Mouse (Mus musculus) midbrain, embryonic 13.5 days (tissue): Measurements from ENCODE around the gene Aaas. TPM values are rescaled to one million over a fixed set of nuclear protein-coding genes. Genes with fewer than 3 reads are reported as not detected.

Source experiments
- ATAC-seq: fragments of 200-750 bp; cut with Nextera tagmentation; 2 replicates; pipeline ENCODE4 v1.8.0; 2017; ENCODE audit warnings: mild to moderate bottlenecking, moderate TSS enrichment, moderate library complexity
- H3K27ac ChIP-seq: fragments of 300-500 bp; sonication (generic); 2 replicates; pipeline ENCODE4 v1.5.1; 2015; ENCODE audit warnings: inconsistent platforms, mild to moderate bottlenecking, moderate library complexity
- H3K27me3 ChIP-seq: fragments of 300-500 bp; sonication (generic); 2 replicates; pipeline ENCODE4 v1.6.1; 2015; ENCODE audit warnings: mild to moderate bottlenecking, inconsistent platforms
- H3K36me3 ChIP-seq: fragments of 300-500 bp; sonication (generic); 2 replicates; pipeline ENCODE4 v1.6.1; 2015; ENCODE audit warnings: mild to moderate bottlenecking, inconsistent platforms
- H3K4me1 ChIP-seq: fragments of 300-500 bp; sonication (generic); replicated peaks from 2 replicates; pipeline ENCODE4 v1.6.1; 2015; ENCODE audit warnings: inconsistent platforms
- H3K4me2 ChIP-seq: fragments of 300-500 bp; sonication (generic); replicated peaks from 2 replicates; pipeline ENCODE4 v1.6.1; 2015; ENCODE audit warnings: moderate library complexity, mild to moderate bottlenecking, inconsistent platforms
- H3K4me3 ChIP-seq: fragments of 300-500 bp; sonication (generic); replicated peaks from 2 replicates; pipeline ENCODE4 v1.5.1; 2015; ENCODE audit warnings: mild to moderate bottlenecking, inconsistent platforms
- H3K9ac ChIP-seq: fragments of 300-500 bp; sonication (generic); replicated peaks from 2 replicates; pipeline ENCODE4 v1.6.1; 2015; ENCODE audit warnings: mild to moderate bottlenecking, inconsistent platforms
- H3K9me3 ChIP-seq: fragments of 300-500 bp; sonication (generic); 2 replicates; pipeline ENCODE4 v1.6.1; 2016; ENCODE audit warnings: mild to moderate bottlenecking, inconsistent platforms
- WGBS: fragments of 180-500 bp; shearing (Covaris S2); methylation state at CpG from one replicate; pipeline ENCODE4 v1.1.7; 2015; 5-methylcytosine and 5-hydroxymethylcytosine counted together
- polyA plus RNA-seq: library from polyadenylated mRNA; unstranded; fragments of >200 nt; fragmentation: Nextera tagmentation; extraction: Ambion mirVana; gene quantifications from 2 replicates; pipeline ENCODE4 v1.2.1, GENCODE M21; 2015

The Aaas gene
- polyA plus RNA-seq, 1 experiment from 2014 or later: 44.1 TPM

GRCm38 (mm10) chr15:102377163-102377543 is 26.6 kb upstream of the Aaas start:
- Histone ChIP-seq H3K9me3 (no peaks in the 10 kb centered on the region), H3K36me3 (no peaks in the 10 kb centered on the region), H3K4me3 (peak overlapping the region; percentile 60), H3K9ac (peak overlapping the region; percentile 75), H3K27ac (peak overlapping the region; percentile 76), H3K27me3 (peaks cover 8% of the 10 kb centered on the region; the same call in 1 of the 2 replicates), H3K4me2 (peak overlapping the region; percentile 96), H3K4me1 (peaks cover 19% of the 10 kb centered on the region)
- WGBS: 1% methylated on average over 7 of the region's 7 CpGs
- peak; percentile 47 for ATAC-seq

DNA sequence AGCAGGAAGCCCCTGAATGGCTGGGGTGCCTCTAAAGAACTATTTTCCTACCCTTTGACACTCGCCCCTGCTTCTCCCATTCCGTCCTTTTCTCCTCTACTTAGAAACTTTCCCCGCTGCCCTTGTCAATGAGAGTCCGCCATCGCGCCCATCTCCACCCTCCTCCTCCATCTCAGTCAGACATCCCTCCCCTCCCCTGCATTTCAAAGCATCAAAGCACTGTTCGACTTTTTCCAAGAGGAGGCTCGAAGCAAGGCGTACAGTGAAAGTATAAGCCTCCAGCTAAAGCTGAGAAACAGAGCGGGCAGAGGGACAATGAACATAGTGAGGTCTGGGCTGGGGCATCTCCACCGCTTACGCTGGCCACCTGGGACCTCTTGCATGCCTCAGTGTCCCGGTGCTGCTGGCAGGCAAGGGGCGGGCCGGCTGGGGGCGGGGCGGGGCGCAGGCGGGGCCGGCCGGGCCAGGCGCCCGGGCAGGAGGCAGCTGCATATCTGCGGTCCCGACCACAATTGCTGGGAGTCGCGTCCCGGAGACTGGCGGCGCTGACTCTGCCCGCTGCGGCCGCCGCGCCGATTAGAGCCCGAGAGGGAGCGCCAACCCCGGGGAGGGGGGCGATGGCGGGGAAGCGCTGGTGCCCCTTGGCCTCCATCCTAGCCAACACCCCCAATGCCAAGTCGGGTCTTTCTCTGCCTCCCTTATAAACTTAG is 26.0 kb upstream of the Aaas start:
- H3K27me3 ChIP-seq: peaks cover 12% of the 10 kb centered on the region; the same call in 1 of the 2 replicates
- no peaks in the 10 kb centered on the region for H3K9me3 ChIP-seq
- ATAC-seq: peak; percentile 85
- H3K27ac ChIP-seq: peak overlapping the region; percentile 76
- H3K36me3 ChIP-seq: no peaks in the 10 kb centered on the region
- peak overlapping the region; percentile 96 for H3K4me2 ChIP-seq
- peaks cover 19% of the 10 kb centered on the region for H3K4me1 ChIP-seq
- H3K9ac ChIP-seq: peak overlapping the region; percentile 75
- H3K4me3 ChIP-seq: peak overlapping the region; percentile 60
- 0% methylated on average over 30 of the region's 43 CpGs for WGBS

GRCm38 (mm10) chr15:102370727-102371126 is 20.2 kb upstream of the Aaas start:
- H3K27me3 ChIP-seq: peaks cover 40% of the 10 kb centered on the region
- H3K27ac ChIP-seq: no peak overlapping the region

DNA sequence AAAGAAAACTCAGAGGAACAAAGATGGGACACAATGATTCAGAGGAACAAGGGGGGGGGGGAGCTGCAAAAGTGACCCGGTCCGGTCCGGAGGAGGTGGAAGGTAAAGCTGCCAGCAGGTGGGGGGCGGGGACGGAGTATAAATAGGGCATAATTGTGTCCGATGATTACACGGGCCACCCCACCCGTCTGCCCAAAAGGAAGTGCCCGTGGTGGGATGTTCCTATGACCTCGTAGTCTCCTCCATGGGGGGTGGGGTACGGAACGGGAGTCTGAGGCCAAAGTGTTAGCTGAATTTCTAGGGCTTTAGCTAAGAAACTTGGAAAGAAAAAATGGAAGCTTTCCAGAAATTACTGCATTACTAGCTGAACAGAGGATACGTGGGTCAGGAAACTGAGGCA is 19.4 kb upstream of the Aaas start:
- ATAC-seq: no peak
- Histone ChIP-seq H3K27me3 (peaks cover 42% of the 10 kb centered on the region), H3K4me3 (no peak overlapping the region), H3K4me2 (no peak overlapping the region), H3K9me3 (no peaks in the 10 kb centered on the region), H3K4me1 (peaks cover 20% of the 10 kb centered on the region), H3K9ac (no peak overlapping the region), H3K36me3 (no peaks in the 10 kb centered on the region), H3K27ac (no peak overlapping the region)
- 10% methylated on average over 13 of the region's 13 CpGs for WGBS

More at GRCm38 (mm10) chr15:102370727-102371126, 20.2 kb upstream of the Aaas start:
- Histone ChIP-seq H3K4me3 (no peak overlapping the region), H3K9ac (no peak overlapping the region), H3K4me2 (no peak overlapping the region), H3K9me3 (no peaks in the 10 kb centered on the region), H3K36me3 (no peaks in the 10 kb centered on the region), H3K4me1 (peaks cover 20% of the 10 kb centered on the region)
- ATAC-seq: no peak
- WGBS: 10% methylated on average over 10 of the region's 10 CpGs

GRCm38 (mm10) chr15:102366733-102367344 is 16.3 kb upstream of the Aaas start, which contains the start of gene Sp7:
Gene Sp7, minus strand, starts transcription at chr15:102367182.
- Histone ChIP-seq H3K4me2 (peak within 1 kb of the TSS; percentile 54), H3K4me3 (peak within 1 kb of the TSS; percentile 30), H3K4me1 (peaks cover 26% of the 10 kb centered on the region), H3K27me3 (peaks cover 65% of the 10 kb centered on the region), H3K9me3 (no peaks in the 10 kb centered on the region), H3K36me3 (no peaks in the 10 kb centered on the region), H3K9ac (peak within 1 kb of the TSS; percentile 52), H3K27ac (no peak within 1 kb of the TSS)
- WGBS: 6% methylated on average over 15 of the region's 15 CpGs
- peak; percentile 21; the same call in 1 of the 2 replicates for ATAC-seq

DNA sequence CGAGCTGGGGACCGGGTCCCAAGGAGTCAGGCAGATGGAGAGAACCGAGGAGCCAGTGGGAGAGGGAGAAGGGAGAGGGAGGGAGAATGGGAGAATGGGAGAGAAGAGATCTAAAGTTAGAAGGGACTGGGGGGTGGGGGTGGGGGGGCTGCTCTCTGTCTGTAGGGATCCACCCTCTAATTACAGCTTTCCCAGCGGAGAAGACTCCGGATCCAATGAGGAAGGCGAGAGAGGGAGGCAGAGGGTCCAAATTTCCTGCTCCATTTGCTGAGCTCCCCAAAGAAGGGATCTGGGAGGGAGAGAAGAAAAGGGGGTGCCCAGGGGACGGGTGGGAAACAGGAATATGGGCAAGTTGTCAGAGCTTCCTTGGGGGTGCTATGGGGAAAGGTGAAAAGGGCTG is 15.7 kb upstream of the Aaas start:
- no peaks in the 10 kb centered on the region for H3K36me3 ChIP-seq
- peaks cover 60% of the 10 kb centered on the region for H3K27me3 ChIP-seq
- H3K9me3 ChIP-seq: no peaks in the 10 kb centered on the region
- H3K4me3 ChIP-seq: peak overlapping the region; percentile 30
- peak overlapping the region; percentile 52 for H3K9ac ChIP-seq
- 1% methylated on average over 7 of the region's 7 CpGs for WGBS
- H3K4me1 ChIP-seq: peaks cover 26% of the 10 kb centered on the region
- H3K4me2 ChIP-seq: peak overlapping the region; percentile 54
- H3K27ac ChIP-seq: no peak overlapping the region
- ATAC-seq: no peak; the same call in 1 of the 2 replicates

- no peak for ATAC-seq
- Histone ChIP-seq H3K27me3 (peaks cover 53% of the 10 kb centered on the region), H3K27ac (no peak overlapping the region), H3K9me3 (no peaks in the 10 kb centered on the region), H3K4me1 (peaks cover 15% of the 10 kb centered on the region), H3K36me3 (no peaks in the 10 kb centered on the region), H3K4me2 (no peak overlapping the region), H3K4me3 (no peak overlapping the region), H3K9ac (no peak overlapping the region)
- 97% methylated on average over 1 of the region's 1 CpGs for WGBS
These were observed 14.1 kb upstream of the Aaas start for GRCm38 (mm10) chr15:102364678-102365077.

- no peaks in the 10 kb centered on the region for H3K9me3 ChIP-seq
- no peak for ATAC-seq
- WGBS: 9% methylated on average over 14 of the region's 14 CpGs
- no peak overlapping the region for H3K4me3 ChIP-seq
- no peak overlapping the region; the same call in 1 of the 2 replicates for H3K4me2 ChIP-seq
- no peak overlapping the region for H3K27ac ChIP-seq
- peaks cover 74% of the 10 kb centered on the region for H3K27me3 ChIP-seq
- peaks cover 29% of the 10 kb centered on the region for H3K4me1 ChIP-seq
- no peaks in the 10 kb centered on the region for H3K36me3 ChIP-seq
- H3K9ac ChIP-seq: 0 out of 2 replicates have a peak overlapping the region, but pooled peaks have one; percentile 5
These were observed 12.1 kb upstream of the Aaas start for GRCm38 (mm10) chr15:102362648-102363047.

- no peaks in the 10 kb centered on the region for H3K9me3 ChIP-seq
- peaks cover 36% of the 10 kb centered on the region for H3K4me1 ChIP-seq
- H3K36me3 ChIP-seq: no peaks in the 10 kb centered on the region
- ATAC-seq: no peak
- 0 out of 2 replicates have a peak overlapping the region, but pooled peaks have one; percentile 37 for H3K9ac ChIP-seq
- H3K27me3 ChIP-seq: peaks cover 67% of the 10 kb centered on the region
- 21% methylated on average over 5 of the region's 5 CpGs for WGBS
- no peak overlapping the region for H3K27ac ChIP-seq
- H3K4me3 ChIP-seq: no peak overlapping the region
- no peak overlapping the region for H3K4me2 ChIP-seq
These were observed 8.3 kb upstream of the Aaas start for GRCm38 (mm10) chr15:102358834-102359233.

DNA sequence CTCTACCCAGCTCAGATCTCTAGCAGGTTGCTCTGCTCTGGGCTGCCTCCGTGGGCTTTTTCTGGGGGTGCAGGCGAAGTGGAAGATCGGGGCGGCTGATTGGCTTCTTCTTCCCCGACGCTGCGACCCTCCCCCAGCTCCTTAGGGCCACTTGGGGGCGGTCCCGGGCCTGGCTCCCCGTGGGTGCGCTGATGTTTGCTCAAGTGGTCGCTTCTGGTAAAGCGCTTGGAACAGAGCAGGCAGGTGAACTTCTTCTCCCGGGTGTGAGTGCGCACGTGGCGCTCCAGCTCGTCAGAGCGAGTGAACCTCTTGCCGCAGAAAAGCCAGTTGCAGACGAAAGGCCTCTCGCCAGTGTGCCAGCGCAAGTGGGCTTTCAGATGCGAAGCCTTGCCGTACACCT is 7.6 kb upstream of the Aaas start:
- 3% methylated on average over 25 of the region's 25 CpGs for WGBS
- H3K9ac ChIP-seq: 0 out of 2 replicates have a peak overlapping the region, but pooled peaks have one; percentile 37

DNA sequence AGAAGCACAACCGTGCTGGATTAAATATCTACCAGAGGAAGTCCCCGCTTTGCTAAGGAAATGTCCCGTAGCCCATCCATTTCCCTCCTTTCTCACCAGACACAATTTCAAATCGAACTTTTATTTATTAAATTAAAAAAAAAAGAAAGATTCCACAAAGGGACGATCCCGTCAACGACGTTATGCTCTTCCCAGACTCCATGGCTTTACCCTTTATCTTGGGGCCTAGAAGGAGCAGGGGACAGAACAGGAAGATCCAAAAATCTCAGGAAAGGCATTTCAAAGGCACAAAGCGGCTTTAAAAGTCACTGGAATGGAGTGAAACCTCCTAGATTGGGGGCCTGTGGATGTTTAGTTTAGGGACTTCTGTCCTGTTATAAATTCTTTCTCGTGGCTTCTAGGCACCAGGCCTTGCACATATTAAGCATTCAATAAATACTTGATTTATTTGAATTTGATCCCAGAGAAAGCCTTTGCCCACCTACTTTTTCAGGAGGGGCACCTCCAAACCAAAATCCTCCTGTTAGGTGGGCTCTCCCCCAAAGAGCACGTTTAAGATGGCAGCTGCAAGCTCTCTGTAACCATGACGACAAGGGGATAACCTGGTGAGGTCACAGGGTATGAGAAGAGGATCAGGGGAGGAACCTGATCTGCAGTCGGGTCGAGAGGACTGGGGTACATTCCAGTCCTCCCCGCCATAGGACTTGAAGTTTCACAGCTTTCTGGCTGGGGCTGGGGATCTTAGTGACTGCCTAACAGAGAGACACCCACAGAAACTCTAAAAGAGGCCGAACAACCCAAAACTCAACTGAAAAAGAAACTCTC is 6.1 kb upstream of the Aaas start:
- 23% methylated on average over 16 of the region's 16 CpGs for WGBS
- Histone ChIP-seq H3K4me3 (peak overlapping the region; percentile 51; the same call in 1 of the 2 replicates), H3K9ac (no peak overlapping the region)

More for the DNA sequence above, 7.6 kb upstream of the Aaas start:
- H3K36me3 ChIP-seq: no peaks in the 10 kb centered on the region
- peaks cover 60% of the 10 kb centered on the region for H3K27me3 ChIP-seq
- H3K4me2 ChIP-seq: peak overlapping the region; percentile 43
- no peak for ATAC-seq
- peaks cover 36% of the 10 kb centered on the region for H3K4me1 ChIP-seq
- peak overlapping the region; percentile 20; the same call in 1 of the 2 replicates for H3K4me3 ChIP-seq
- no peaks in the 10 kb centered on the region for H3K9me3 ChIP-seq
- no peak overlapping the region for H3K27ac ChIP-seq

More for the DNA sequence above, 6.1 kb upstream of the Aaas start:
- ATAC-seq: no peak
- H3K4me1 ChIP-seq: peaks cover 31% of the 10 kb centered on the region
- H3K4me2 ChIP-seq: peak overlapping the region; percentile 94
- no peaks in the 10 kb centered on the region for H3K36me3 ChIP-seq
- H3K27me3 ChIP-seq: peaks cover 48% of the 10 kb centered on the region
- no peak overlapping the region for H3K27ac ChIP-seq
- no peaks in the 10 kb centered on the region for H3K9me3 ChIP-seq
